Mouse (Mus musculus): ENCODE data around the gene Cldn9. TPM values are rescaled to one million over a fixed set of nuclear protein-coding genes. Genes with fewer than 3 reads are reported as not detected.

Gene Cldn9
- polyA plus RNA-seq, 1 experiment from 2014 or later: 0.11 TPM

- Histone ChIP-seq H3K4me2 (peak within 1 kb of the TSS; percentile 93), H3K4me3 (peak within 1 kb of the TSS; percentile 63), H3K27me3 (replicated peaks) (peaks cover 77% of the 10 kb centered on the region), H3K9ac (peak within 1 kb of the TSS; percentile 69), H3K4me1 (peaks cover 55% of the 10 kb centered on the region), H3K36me3 (no peaks in the 10 kb centered on the region), H3K9me3 (replicated peaks) (no peaks in the 10 kb centered on the region), H3K27ac (no peak within 1 kb of the TSS)
- under 1% methylated on average over 34 of the region's 34 CpGs for WGBS (ENCODE audit: insufficient replicate concordance)
- peak; percentile 23; the same call in 1 of the 2 replicates for ATAC-seq
Measured at GRCm38 (mm10) chr17:23677236-23677679, 6.6 kb downstream of the Cldn9 start, which contains the start of gene Tnfrsf12a. Gene Tnfrsf12a, minus strand, starts transcription at chr17:23677468.

DNA sequence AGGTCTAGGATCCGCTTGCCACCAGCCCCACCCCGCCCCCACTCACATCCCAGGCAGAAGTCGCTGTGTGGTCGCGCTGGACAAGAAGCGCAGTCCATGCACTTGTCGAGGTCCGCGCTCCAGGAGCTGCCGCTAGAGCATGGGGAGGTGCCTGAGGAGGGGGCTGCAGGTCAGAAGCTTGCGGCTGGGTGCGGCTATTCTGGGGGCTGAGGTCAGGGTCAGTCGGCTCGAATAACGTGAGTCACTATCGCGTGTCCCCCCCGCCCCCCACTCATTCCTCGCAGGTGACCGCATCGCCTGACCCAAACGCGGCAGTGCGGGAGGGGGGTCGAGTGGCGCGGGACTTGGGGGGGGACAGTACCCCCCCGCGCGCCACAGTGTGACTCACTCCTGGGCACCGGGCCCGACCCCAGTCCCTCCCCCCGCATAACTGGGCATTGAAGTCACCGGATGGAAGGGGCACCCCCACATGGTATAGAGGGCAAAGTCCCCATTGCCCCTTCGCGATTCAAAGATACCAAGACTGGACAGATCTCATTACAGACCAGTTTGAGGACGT is 7.3 kb downstream of the Cldn9 start:
- Histone ChIP-seq H3K27me3 (replicated peaks) (peaks cover 70% of the 10 kb centered on the region), H3K27ac (no peak overlapping the region)
- ATAC-seq: no peak

GRCm38 (mm10) chr17:23675564-23676281 is 8.1 kb downstream of the Cldn9 start:
- Histone ChIP-seq H3K9me3 (replicated peaks) (no peaks in the 10 kb centered on the region), H3K27ac (no peak overlapping the region), H3K4me2 (peak overlapping the region; percentile 93), H3K4me3 (peak overlapping the region; percentile 63), H3K27me3 (replicated peaks) (peaks cover 61% of the 10 kb centered on the region), H3K9ac (no peak overlapping the region), H3K36me3 (peaks cover under 1% of the 10 kb centered on the region; the same call in 1 of the 2 replicates), H3K4me1 (peaks cover 62% of the 10 kb centered on the region)
- no peak for ATAC-seq
- 13% methylated on average over 15 of the region's 15 CpGs for WGBS (ENCODE audit: insufficient replicate concordance)

More for the DNA sequence above, 7.3 kb downstream of the Cldn9 start:
- WGBS (ENCODE audit: insufficient replicate concordance): 0% methylated on average over 36 of the region's 37 CpGs
- Histone ChIP-seq H3K4me1 (peaks cover 62% of the 10 kb centered on the region), H3K4me2 (peak overlapping the region; percentile 93), H3K36me3 (no peaks in the 10 kb centered on the region), H3K4me3 (peak overlapping the region; percentile 63), H3K9me3 (replicated peaks) (no peaks in the 10 kb centered on the region), H3K9ac (peak overlapping the region; percentile 69)

GRCm38 (mm10) chr17:23675127-23675526 is 8.7 kb downstream of the Cldn9 start:
- Histone ChIP-seq H3K9ac (no peak overlapping the region), H3K4me2 (no peak overlapping the region), H3K27me3 (replicated peaks) (peaks cover 55% of the 10 kb centered on the region), H3K4me3 (no peak overlapping the region), H3K9me3 (replicated peaks) (no peaks in the 10 kb centered on the region), H3K27ac (no peak overlapping the region), H3K4me1 (peaks cover 62% of the 10 kb centered on the region), H3K36me3 (peaks cover 6% of the 10 kb centered on the region)
- WGBS (ENCODE audit: insufficient replicate concordance): 30% methylated on average over 5 of the region's 5 CpGs
- ATAC-seq: no peak

GRCm38 (mm10) chr17:23674271-23674952 is 9.4 kb downstream of the Cldn9 start:
- peak overlapping the region; percentile 64 for H3K9ac ChIP-seq
- peaks cover 13% of the 10 kb centered on the region for H3K36me3 ChIP-seq
- 0 out of 2 replicates have a peak, but pooled peaks have one; percentile 2 for ATAC-seq
- WGBS (ENCODE audit: insufficient replicate concordance): 30% methylated on average over 9 of the region's 9 CpGs
- peak overlapping the region; percentile 65 for H3K4me3 ChIP-seq
- peaks cover 48% of the 10 kb centered on the region for H3K27me3 ChIP-seq (replicated peaks)
- H3K4me1 ChIP-seq: peaks cover 61% of the 10 kb centered on the region
- no peaks in the 10 kb centered on the region for H3K9me3 ChIP-seq (replicated peaks)
- peak overlapping the region; percentile 72 for H3K4me2 ChIP-seq
- 0 out of 2 replicates have a peak overlapping the region, but pooled peaks have one; percentile 55 for H3K27ac ChIP-seq

GRCm38 (mm10) chr17:23673424-23674073 is 10.3 kb downstream of the Cldn9 start, which contains the start of the genes Hcfc1r1 and Thoc6:
Gene Hcfc1r1, plus strand, starts transcription at chr17:23673596.
Gene Thoc6, minus strand, starts transcription at chr17:23673882.
- Histone ChIP-seq H3K9ac (peak within 1 kb of the TSS; percentile 64), H3K36me3 (peaks cover 21% of the 10 kb centered on the region), H3K4me2 (peak within 1 kb of the TSS; percentile 72), H3K27ac (peak within 1 kb of the TSS; percentile 55), H3K9me3 (replicated peaks) (no peaks in the 10 kb centered on the region), H3K4me3 (peak within 1 kb of the TSS; percentile 65), H3K27me3 (replicated peaks) (peaks cover 40% of the 10 kb centered on the region), H3K4me1 (peaks cover 57% of the 10 kb centered on the region)
- under 1% methylated on average over 45 of the region's 45 CpGs for WGBS (ENCODE audit: insufficient replicate concordance)
- peak; percentile 95 for ATAC-seq

DNA sequence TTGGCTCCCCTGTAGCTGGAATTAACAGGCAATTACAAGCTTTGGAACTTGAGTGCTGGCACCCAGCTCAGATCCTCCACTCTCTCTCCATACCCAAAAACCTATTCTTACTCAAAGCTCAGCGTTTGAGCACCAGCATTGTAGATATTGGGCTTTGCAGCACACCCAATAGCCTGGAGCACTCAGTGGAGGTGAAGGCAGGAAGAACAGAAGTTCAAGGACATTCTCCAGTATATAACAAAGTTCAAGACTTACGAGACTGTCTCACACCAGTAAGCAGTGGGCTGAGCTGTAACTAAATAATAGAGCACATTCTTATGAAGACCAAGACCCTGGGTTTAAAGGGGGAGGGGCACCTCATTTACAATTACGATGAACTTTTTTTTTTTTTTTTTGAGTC is 11.1 kb downstream of the Cldn9 start:
- Histone ChIP-seq H3K4me1 (peaks cover 56% of the 10 kb centered on the region), H3K4me2 (peak overlapping the region; percentile 72), H3K27me3 (replicated peaks) (peaks cover 32% of the 10 kb centered on the region), H3K27ac (no peak overlapping the region), H3K4me3 (peak overlapping the region; percentile 65), H3K9ac (peak overlapping the region; percentile 64; the same call in 1 of the 2 replicates), H3K9me3 (replicated peaks) (no peaks in the 10 kb centered on the region), H3K36me3 (peaks cover 29% of the 10 kb centered on the region)
- no peak for ATAC-seq
- 39% methylated on average over 3 of the region's 3 CpGs for WGBS (ENCODE audit: insufficient replicate concordance)

DNA sequence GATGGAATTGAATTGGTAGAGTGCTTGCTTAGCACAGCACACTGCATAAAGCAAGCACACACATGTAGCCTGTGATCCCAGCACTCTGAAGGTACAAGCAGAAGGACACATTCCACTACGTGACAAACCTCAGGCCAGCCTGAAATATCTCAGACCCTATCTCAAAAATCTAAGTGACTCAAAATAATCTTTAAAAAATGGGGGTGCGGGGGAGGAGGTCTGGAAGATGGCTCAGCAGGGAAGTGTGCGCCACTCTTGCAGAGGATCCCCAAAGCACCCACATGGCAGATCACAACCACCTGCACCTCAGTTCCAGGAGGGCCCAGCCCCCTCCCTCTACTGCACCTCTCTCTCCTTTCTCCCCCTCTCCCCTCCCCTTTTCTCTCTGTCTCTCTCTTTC is 12.3 kb downstream of the Cldn9 start:
- H3K9me3 ChIP-seq (replicated peaks): no peaks in the 10 kb centered on the region
- no peak overlapping the region for H3K4me3 ChIP-seq
- H3K27ac ChIP-seq: no peak overlapping the region
- no peak overlapping the region for H3K4me2 ChIP-seq
- H3K4me1 ChIP-seq: peaks cover 44% of the 10 kb centered on the region
- H3K9ac ChIP-seq: no peak overlapping the region
- peaks cover 42% of the 10 kb centered on the region for H3K36me3 ChIP-seq
- peaks cover 19% of the 10 kb centered on the region for H3K27me3 ChIP-seq (replicated peaks)
- 82% methylated on average over 3 of the region's 3 CpGs for WGBS (ENCODE audit: insufficient replicate concordance)
- no peak for ATAC-seq

DNA sequence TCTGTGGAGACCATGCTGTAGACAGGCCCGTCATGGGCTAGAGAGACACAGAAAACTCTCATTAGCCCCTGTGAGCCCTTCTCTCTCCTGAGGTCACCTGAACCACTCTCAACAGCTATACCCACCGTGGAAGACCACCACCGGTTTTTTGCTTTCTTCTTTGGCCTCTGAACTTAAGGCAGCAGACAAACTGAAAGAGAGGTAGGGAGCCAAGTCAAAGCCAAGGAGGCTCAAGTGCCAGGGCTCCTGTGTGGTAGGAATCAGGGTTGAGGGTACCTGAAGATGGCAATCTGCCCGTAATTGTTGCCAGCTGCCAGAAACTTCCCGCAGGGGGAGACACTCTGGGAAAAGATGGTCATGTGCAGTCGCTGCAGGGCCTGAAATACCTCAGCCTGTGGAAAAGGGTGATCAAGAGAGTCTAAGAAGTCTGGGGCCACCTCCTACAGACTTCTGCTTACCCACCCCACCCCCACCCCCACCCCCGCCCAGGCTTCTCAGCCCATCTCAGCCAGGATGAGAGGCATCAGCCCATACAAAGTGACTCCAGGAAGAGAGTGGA is 13.2 kb downstream of the Cldn9 start:
- no peaks in the 10 kb centered on the region for H3K9me3 ChIP-seq (replicated peaks)
- peaks cover 44% of the 10 kb centered on the region for H3K36me3 ChIP-seq
- H3K9ac ChIP-seq: no peak overlapping the region
- 81% methylated on average over 7 of the region's 7 CpGs for WGBS (ENCODE audit: insufficient replicate concordance)
- no peak overlapping the region for H3K4me3 ChIP-seq
- peaks cover 10% of the 10 kb centered on the region for H3K27me3 ChIP-seq (replicated peaks)
- ATAC-seq: no peak
- H3K4me2 ChIP-seq: no peak overlapping the region
- H3K4me1 ChIP-seq: peaks cover 35% of the 10 kb centered on the region
- no peak overlapping the region for H3K27ac ChIP-seq

GRCm38 (mm10) chr17:23665511-23665910 is 18.3 kb downstream of the Cldn9 start:
- Histone ChIP-seq H3K4me1 (no peaks in the 10 kb centered on the region), H3K9me3 (replicated peaks) (no peaks in the 10 kb centered on the region), H3K27ac (no peak overlapping the region), H3K4me2 (no peak overlapping the region), H3K9ac (no peak overlapping the region), H3K36me3 (peaks cover 42% of the 10 kb centered on the region), H3K4me3 (no peak overlapping the region), H3K27me3 (replicated peaks) (peaks cover 32% of the 10 kb centered on the region)
- whole genome bisulfite sequencing (ENCODE audit: insufficient replicate concordance): 82% methylated on average over 14 of the region's 14 CpGs
- ATAC-seq: no peak

GRCm38 (mm10) chr17:23664556-23665021 is 19.2 kb downstream of the Cldn9 start:
- Histone ChIP-seq H3K9ac (no peak overlapping the region), H3K9me3 (replicated peaks) (no peaks in the 10 kb centered on the region), H3K4me3 (no peak overlapping the region), H3K4me1 (no peaks in the 10 kb centered on the region), H3K36me3 (peaks cover 33% of the 10 kb centered on the region), H3K4me2 (no peak overlapping the region), H3K27me3 (replicated peaks) (peaks cover 42% of the 10 kb centered on the region), H3K27ac (no peak overlapping the region)
- ATAC-seq: no peak; the same call in 1 of the 2 replicates
- WGBS (ENCODE audit: insufficient replicate concordance): 27% methylated on average over 5 of the region's 5 CpGs

Measured in liver, embryonic 12.5 days (tissue).